Mouse (Mus musculus): Measurements from ENCODE around the gene Ccdc89.

DNA sequence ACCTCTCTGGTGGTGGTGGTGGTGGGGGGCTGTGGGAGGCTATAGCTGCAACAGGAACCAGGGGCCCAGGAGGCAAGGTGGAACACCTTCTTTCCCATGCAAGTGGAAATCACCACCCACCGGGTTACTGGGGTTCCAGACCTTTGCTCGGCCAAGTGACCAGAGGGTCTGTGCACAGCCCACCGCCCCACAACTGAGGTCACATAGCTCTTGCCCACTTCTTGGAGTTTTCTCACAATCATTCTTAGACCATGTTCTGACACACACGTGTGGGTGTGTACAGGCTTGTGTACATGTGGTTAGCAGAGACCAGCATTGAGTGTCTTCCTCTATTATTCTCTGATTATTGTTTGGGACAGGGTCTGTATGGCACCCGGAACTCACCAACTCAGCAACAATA, 35.1 kb downstream of the Ccdc89 start:
- TF ChIP-seq CTCF (IDR thresholded peaks at IDR 0.05) (no peak), EP300 (IDR thresholded peaks at IDR 0.05) (no peak)
